Mouse (Mus musculus): ENCODE data around the gene Gm20388. TPM values are rescaled to one million over a fixed set of nuclear protein-coding genes. Genes with fewer than 3 reads are reported as not detected.

The Gm20388 gene
- total RNA-seq, 2 experiments from 2014 or later: 8.8 TPM

GRCm38 (mm10) chr8:120747286-120747685 lies 836.6 kb downstream of the Gm20388 start:
- no peak for DNase-seq (ENCODE audit: extremely low spot score in 1 of 2, low spot score in 1 of 2)

DNA sequence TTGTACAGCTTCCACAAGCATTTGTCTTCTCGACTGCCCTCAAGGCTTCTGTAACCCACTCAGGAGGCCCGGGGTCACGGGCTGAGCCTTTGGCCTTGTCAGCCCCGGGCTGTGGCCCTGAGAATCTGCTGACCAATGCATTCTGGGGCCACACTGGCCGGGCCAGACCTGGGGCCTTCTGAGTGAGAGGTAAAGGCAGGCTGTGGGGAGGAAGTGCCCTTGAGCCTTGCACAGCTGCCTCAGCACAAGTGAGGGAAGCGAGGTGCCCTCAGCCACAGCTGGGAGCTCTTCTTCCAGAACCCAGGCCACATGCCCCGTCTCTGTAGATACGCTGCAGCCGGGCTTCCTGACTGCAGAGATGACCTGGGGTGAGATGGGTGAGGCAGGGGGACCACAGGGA lies 840.0 kb downstream of the Gm20388 start:
- no peak for DNase-seq (ENCODE audit: extremely low spot score in 1 of 2, low spot score in 1 of 2)

GRCm38 (mm10) chr8:120751226-120752081 lies 840.8 kb downstream of the Gm20388 start:
- DNase-seq (ENCODE audit: extremely low spot score in 1 of 2, low spot score in 1 of 2): no peak

DNA sequence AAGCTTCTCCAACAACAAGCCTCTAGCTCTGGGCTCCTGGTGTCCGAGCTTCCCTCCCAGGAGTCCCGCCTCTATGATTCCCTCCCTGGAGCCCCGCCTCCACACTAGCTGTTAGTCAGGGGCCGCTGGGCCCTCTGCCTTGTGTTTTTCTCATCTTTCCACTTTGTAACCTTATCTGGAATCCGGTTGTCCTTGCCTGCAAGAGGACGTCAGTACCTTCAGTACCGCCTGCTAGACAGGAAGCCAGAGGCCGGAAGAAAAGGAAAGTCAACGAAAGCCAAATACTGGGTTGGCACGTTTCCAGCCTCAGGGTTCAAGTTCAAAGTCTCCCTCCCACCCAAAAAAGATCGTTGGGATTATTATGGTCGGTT lies 841.4 kb downstream of the Gm20388 start:
- no peak for DNase-seq (ENCODE audit: extremely low spot score in 1 of 2, low spot score in 1 of 2)

- DNase-seq (ENCODE audit: extremely low spot score in 1 of 2, low spot score in 1 of 2): no peak
These were observed 842.8 kb downstream of the Gm20388 start for GRCm38 (mm10) chr8:120753476-120753875.

DNA sequence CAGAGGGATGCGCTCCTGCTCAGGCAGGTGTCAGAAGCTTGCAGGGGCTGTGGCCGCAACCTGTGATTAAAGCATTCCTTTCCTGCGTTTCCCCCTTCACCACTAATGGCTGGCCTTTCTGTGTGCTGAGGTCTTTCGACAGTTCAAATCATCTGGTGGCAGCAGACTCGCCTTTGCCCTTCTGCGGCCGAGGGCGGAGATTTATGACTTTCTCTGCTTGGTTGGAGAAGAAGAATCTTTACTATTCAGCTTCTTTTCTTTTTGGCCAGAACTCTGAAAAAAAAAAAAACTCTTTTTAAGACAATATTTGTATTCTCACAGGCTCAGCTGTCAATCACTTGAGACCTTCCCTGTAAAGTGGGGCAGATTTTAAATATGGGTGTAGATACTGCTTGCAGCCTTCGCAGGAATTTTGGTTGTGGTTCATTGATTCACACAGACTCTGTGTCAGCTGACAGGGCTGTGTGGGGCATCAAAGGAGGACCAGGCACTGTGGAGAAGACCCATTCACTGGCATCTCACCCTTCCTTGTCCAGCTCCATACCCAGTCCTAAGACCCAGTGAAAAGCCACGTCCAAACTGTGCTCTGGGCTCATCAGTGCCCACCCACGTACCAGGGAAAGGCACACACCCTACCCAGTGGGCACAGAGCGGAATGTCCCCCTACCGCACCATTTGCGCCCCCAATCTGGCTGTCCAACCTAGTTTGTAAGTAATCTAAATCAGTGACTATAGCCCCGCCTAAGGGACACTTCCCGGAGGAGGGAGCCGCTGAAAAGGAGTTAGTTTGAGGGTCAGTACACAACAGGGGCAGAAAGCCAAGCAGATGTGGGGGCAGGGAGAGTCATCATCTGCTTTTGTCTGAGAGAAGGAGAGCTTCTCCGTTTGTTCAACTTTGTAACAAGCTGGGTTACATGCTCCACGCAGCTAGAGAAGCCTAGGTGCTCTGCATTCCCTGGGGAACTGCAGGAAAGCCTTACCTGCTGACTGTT lies 845.0 kb downstream of the Gm20388 start:
- DNase-seq (ENCODE audit: extremely low spot score in 1 of 2, low spot score in 1 of 2): no peak

GRCm38 (mm10) chr8:120758005-120758404 lies 847.4 kb downstream of the Gm20388 start:
- no peak for DNase-seq (ENCODE audit: extremely low spot score in 1 of 2, low spot score in 1 of 2)

DNA sequence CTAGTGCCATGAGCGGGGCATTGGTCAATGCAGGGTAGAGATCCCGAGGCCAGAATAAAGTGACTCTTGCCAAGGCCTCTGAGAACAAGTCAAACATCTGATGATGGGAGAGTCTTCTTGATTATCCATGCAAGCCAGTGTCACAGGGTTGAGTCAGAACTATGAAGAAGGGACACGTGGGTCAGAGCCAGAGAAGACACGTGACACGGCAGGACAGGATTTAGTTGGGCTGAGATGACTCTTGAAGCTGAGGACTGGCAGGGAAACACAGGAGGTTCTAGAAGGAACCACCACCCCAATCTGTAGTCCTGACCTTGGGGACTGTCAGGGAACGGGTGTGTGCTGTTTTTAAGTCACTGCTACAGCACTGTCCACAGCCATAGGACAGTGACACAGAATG lies 849.2 kb downstream of the Gm20388 start:
- no peak for DNase-seq (ENCODE audit: extremely low spot score in 1 of 2, low spot score in 1 of 2)

GRCm38 (mm10) chr8:120760341-120761215 lies 849.9 kb downstream of the Gm20388 start:
- DNase-seq (ENCODE audit: extremely low spot score in 1 of 2, low spot score in 1 of 2): no peak

GRCm38 (mm10) chr8:120763267-120763666 lies 852.6 kb downstream of the Gm20388 start:
- no peak for DNase-seq (ENCODE audit: extremely low spot score in 1 of 2, low spot score in 1 of 2)

DNA sequence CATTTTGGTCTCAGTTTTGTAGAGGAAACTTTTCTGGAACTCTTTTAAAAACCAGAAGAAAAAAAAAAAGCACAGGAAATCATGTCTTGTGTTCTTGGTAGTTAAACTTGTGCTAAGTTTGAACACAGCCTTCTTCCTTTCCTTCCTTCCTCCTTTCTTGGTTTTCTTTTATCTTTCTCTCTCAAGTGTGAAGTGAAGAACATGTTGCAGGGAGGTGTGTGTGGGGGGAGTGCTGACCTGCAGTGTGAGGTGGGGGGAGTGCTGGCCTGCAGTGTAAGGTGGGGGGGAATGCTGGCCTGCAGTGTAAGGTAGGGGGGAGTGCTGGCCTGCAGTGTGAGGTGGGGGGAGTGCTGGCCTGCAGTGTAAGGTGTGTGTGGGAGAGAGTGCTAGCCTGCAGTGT lies 854.0 kb downstream of the Gm20388 start:
- no peak for DNase-seq (ENCODE audit: extremely low spot score in 1 of 2, low spot score in 1 of 2)

DNA sequence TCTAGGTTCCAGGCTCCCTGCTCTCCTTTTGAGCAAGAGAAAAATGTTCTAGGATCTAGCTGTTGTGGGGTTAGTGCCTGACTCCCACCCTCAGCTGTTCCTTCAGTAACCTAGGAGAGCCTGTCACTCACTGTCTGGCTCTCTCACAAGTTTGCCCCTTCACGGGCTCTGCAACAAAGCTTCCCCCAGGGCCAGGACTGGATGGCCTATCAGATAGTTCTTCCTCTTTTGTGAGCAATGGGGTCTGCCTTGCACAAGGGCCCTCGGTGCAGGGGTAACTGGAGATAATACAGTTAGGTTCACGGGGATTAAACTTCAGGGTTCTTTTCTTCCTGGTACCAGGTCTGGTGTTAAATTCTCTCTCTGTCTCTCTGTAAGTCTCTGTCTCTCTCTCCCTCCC lies 856.0 kb downstream of the Gm20388 start:
- DNase-seq (ENCODE audit: extremely low spot score in 1 of 2, low spot score in 1 of 2): no peak

GRCm38 (mm10) chr8:120768454-120769218 lies 858.0 kb downstream of the Gm20388 start:
- DNase-seq (ENCODE audit: extremely low spot score in 1 of 2, low spot score in 1 of 2): no peak

DNA sequence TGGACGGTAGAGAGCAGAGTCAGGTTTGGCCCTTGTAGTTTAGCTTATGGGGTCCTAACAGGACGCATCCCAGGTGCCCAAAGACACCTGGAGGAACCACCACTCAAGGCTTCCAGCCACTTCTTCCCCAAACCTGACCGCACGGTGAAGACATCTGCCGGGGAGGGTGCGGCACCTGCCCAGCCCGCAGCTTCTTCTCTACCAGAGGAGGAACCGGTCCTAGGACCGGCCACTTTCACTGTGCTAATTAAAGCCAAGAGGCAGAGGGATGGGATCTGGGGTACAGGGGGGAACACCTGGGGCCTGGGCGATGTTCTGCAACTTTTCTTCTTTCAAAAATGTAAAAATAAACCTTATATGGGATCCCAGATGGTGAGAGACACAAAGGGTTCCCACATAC lies 866.5 kb downstream of the Gm20388 start:
- DNase-seq (ENCODE audit: extremely low spot score in 1 of 2, low spot score in 1 of 2): no peak

DNA sequence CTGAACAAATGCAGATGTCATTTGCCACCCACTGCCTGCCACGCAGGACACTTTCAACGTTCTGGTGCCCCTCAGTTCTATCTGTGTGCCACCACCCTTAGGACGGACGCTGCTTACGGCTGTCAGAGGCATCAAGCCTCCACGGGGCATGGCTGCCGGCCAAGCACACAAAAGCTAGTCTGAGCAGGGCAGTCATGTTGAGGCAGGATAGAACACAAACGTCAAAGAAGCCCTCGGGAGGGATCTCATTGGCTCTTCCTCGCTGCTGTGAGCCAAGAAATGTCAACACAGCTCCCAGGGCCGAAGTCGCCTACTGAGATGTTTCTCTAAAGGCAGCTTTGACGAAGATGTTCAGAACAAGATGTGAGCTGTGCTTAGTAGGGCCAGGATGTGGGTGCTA lies 867.1 kb downstream of the Gm20388 start:
- DNase-seq (ENCODE audit: extremely low spot score in 1 of 2, low spot score in 1 of 2): no peak

DNA sequence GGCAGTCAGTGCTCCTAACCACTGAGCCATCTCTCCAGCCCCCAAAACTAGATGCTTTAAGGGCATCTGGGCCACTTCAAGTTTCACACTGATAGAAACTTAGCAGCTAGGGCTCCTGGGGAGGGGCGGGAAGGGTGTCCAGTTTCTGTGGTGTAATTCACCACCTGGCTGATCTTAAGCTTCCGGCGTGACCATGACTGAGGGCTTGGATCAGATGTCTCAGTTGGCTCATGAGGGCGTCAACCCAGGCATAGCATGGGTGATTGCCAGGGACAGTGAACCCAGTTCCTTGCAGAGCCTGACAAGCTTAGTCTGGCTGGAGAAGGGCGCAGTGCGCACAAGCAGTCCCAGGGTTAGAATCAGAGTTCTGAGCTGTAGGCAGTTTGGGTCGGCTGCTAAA lies 868.5 kb downstream of the Gm20388 start:
- DNase-seq (ENCODE audit: extremely low spot score in 1 of 2, low spot score in 1 of 2): no peak

GRCm38 (mm10) chr8:120783781-120784180 lies 873.1 kb downstream of the Gm20388 start:
- DNase-seq (ENCODE audit: extremely low spot score in 1 of 2, low spot score in 1 of 2): no peak

DNA sequence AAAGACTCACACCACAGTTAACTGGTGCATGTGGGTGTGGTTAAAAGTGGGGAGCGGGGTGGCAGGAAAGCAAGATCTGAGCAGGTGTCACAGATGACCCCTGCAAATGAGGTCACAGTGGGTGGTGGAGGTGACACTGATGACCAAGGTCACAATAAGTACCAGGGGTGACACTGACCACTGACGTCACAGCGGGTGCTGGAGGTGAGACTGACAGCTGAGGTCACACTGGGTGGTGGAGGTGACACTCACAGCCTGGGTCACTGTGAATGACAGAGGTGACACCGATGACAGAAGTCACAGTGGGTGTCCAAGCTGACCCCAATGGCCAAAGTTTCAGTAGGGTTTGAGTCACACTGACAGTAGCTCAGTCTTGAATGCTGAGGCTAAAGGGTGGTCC lies 876.1 kb downstream of the Gm20388 start:
- no peak for DNase-seq (ENCODE audit: extremely low spot score in 1 of 2, low spot score in 1 of 2)

- DNase-seq (ENCODE audit: extremely low spot score in 1 of 2, low spot score in 1 of 2): no peak
These were observed 877.0 kb downstream of the Gm20388 start for GRCm38 (mm10) chr8:120787631-120788030.

DNA sequence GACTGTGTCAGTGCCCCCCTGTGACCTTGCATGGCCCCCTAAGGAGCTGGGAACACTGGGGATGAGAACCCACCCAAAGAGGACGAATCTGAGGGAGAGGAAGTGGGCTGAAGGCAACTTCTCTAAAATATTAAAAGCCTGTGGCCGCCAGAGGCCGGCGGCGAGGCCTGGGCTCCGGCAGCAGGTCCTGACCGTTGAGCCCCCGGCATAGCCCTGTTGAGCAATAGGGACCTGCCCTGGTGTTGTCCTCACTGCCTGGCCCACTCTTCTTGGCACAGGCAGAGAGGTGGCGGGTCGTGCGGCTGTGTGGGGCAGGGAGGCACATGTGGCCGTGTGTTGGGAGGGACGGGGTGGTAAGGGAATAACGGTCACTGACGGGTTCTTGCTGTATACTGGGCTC lies 882.1 kb downstream of the Gm20388 start:
- no peak for DNase-seq (ENCODE audit: extremely low spot score in 1 of 2, low spot score in 1 of 2)
